Mouse (Mus musculus) small intestine, adult 2 months (tissue): ENCODE data around the gene Lst1.

Experiments used
- CTCF ChIP-seq: fragments of 200-500 bp; IDR thresholded peaks from 2 replicates; pipeline ENCODE4 v1.5.1; 2012; ENCODE audit warnings: low read depth, mild to moderate bottlenecking, control low read depth, inconsistent platforms, low read length, moderate library complexity, mixed read lengths; ENCODE audit not compliant: insufficient replicate concordance, insufficient read length; ENCODE audit errors: extremely low read depth
- POLR2A ChIP-seq: fragments of 200-500 bp; IDR thresholded peaks from 2 replicates; pipeline ENCODE4 v1.6.1; 2012; ENCODE audit warnings: low read depth, mild to moderate bottlenecking, control low read depth, inconsistent platforms, low read length, moderate library complexity

- TF ChIP-seq POLR2A: no peak
- no peak for TF ChIP-seq CTCF
Measured at GRCm38 (mm10) chr17:35198946-35199345, 10.7 kb upstream of the Lst1 start.
